Mouse (Mus musculus): ENCODE results near the gene Ptges2.

Ptges2 gene

GRCm38 (mm10) chr2:32440164-32440563 lies 44.5 kb downstream of the Ptges2 start:
- no peak for DNase-seq (ENCODE audit: low spot score)

- no peak for DNase-seq (ENCODE audit: low spot score)
Measured at GRCm38 (mm10) chr2:32440632-32441031, 44.9 kb downstream of the Ptges2 start.

- no peak for DNase-seq (ENCODE audit: low spot score)
Measured at GRCm38 (mm10) chr2:32441550-32441949, 45.9 kb downstream of the Ptges2 start.

- DNase-seq (ENCODE audit: low spot score) = no peak
Measured at GRCm38 (mm10) chr2:32445535-32445934, 49.8 kb downstream of the Ptges2 start.

GRCm38 (mm10) chr2:32447264-32447936 lies 51.7 kb downstream of the Ptges2 start:
- DNase-seq (ENCODE audit: low spot score) = no peak

- no peak for DNase-seq (ENCODE audit: low spot score)
Measured at GRCm38 (mm10) chr2:32448480-32448879, 52.8 kb downstream of the Ptges2 start.

GRCm38 (mm10) chr2:32449761-32450754 lies 54.4 kb downstream of the Ptges2 start, which contains the start of gene Naif1:
Naif1 (plus strand) TSS chr2:32450457.
- DNase-seq (ENCODE audit: low spot score) = no peak

GRCm38 (mm10) chr2:32450881-32451844 lies 55.5 kb downstream of the Ptges2 start, which contains the start of gene Slc25a25:
Slc25a25 (minus strand) TSS chr2:32451445.
- peak; percentile 90 for DNase-seq (ENCODE audit: low spot score)

- DNase-seq (ENCODE audit: low spot score) = peak; percentile 91
Measured at GRCm38 (mm10) chr2:32451870-32452372, 56.2 kb downstream of the Ptges2 start.

GRCm38 (mm10) chr2:32452441-32452971 lies 56.8 kb downstream of the Ptges2 start:
- DNase-seq (ENCODE audit: low spot score) = no peak

GRCm38 (mm10) chr2:32453641-32454303 lies 58.1 kb downstream of the Ptges2 start:
- no peak for DNase-seq (ENCODE audit: low spot score)

- no peak for DNase-seq (ENCODE audit: low spot score)
Measured at GRCm38 (mm10) chr2:32454633-32455032, 58.9 kb downstream of the Ptges2 start.

- DNase-seq (ENCODE audit: low spot score) = no peak
Measured at GRCm38 (mm10) chr2:32455101-32455500, 59.4 kb downstream of the Ptges2 start.
